Mouse (Mus musculus): ENCODE measurements around the gene Wdfy3.
"Not testable (repeated sequence)": the region's sequence is repeated elsewhere in the genome, so short reads cannot be mapped to it uniquely, and the experiment has no call there.

Wdfy3 gene

GRCm38 (mm10) chr5:102069767-102070413 is at the start of gene Wdfy3:
Wdfy3 (minus strand) TSS chr5:102069921.
- peak; percentile 90 to 93 for DNase-seq

DNA sequence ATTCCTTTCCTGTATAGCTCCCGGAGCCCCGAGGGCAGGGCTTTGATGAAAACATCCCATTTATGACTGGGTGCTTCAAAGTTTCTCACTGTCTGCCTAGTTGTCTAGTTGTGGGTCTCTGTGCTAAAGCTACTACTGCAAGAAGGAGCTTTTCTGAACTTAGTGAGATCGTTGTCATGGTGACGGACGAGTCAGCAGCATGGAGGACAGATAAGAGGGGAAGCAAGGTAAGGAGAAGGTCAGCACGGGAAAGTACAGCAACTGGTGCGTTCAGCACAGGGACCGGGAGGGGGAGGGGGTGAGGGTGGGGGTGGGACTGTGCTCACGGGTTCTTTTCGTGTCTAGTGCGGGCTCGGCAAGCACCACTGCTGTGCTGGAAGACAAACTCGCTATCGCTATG is 43.3 kb upstream of the Wdfy3 start:
- DNase-seq: no peak

- DNase-seq: no peak
Measured at GRCm38 (mm10) chr5:102112034-102112433, 42.3 kb upstream of the Wdfy3 start.

DNA sequence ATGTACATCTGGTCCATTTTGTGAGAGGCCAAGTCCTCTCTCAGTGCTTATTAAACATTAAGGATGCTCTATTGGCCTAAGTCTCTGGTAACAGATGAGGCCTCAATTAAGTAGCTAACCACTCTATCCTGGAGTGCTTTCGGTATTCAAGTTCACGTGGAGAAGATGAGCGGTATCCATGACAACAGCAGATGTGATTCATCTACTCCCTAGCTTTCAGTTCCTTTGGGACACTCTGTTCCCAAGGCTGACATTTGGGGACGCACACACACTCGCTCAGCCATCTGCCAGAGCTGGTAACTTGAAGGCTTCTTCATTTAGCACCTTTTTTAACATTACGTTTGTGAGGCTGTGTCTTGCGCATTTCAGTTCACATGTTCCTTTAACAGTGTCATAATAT is 40.3 kb upstream of the Wdfy3 start:
- DNase-seq: no peak

- DNase-seq: no peak
Measured at GRCm38 (mm10) chr5:102105919-102106318, 36.2 kb upstream of the Wdfy3 start.

DNA sequence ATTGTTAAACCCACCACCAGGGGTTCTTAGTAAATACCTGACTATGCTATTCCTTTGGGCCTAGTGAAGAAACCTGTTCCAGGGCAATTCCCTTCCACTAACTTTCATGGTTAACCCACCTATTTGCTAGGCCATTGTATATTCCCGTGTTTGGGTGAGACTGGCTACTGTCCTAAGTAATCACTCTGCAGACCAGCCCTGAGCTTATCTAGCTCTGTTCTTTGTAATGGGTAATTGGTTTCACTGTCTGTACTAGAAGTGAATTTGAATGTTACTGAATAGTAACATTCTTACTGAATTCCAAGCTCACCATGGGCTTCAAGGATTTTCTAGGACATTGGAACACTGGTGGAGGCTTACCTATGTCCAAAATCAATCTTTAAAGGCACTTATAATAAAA is 32.1 kb upstream of the Wdfy3 start:
- DNase-seq: not testable (repeated sequence)

- no peak for DNase-seq
Measured at GRCm38 (mm10) chr5:102100246-102101241, 30.8 kb upstream of the Wdfy3 start.

DNA sequence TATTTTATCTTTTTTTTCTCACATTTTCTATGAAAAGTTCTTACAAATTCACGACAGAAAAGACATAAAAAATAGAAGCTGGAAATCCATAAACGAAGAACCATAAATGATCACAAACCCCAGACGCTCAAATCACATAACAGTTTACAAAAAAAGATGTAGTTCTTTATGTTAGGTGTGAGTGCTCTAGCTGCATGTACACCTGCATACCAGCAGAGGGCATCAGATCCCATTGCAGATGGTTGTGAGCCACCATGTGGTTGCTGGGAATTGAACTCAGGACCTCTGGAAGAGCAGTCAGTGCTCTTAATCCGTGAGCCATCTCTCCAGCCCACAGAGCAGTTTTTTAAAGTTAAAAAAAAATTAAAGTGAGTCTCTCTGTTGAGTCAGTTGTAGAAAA is 25.9 kb upstream of the Wdfy3 start:
- no peak for DNase-seq

- DNase-seq: no peak
Measured at GRCm38 (mm10) chr5:102090686-102091085, 21.0 kb upstream of the Wdfy3 start.

DNA sequence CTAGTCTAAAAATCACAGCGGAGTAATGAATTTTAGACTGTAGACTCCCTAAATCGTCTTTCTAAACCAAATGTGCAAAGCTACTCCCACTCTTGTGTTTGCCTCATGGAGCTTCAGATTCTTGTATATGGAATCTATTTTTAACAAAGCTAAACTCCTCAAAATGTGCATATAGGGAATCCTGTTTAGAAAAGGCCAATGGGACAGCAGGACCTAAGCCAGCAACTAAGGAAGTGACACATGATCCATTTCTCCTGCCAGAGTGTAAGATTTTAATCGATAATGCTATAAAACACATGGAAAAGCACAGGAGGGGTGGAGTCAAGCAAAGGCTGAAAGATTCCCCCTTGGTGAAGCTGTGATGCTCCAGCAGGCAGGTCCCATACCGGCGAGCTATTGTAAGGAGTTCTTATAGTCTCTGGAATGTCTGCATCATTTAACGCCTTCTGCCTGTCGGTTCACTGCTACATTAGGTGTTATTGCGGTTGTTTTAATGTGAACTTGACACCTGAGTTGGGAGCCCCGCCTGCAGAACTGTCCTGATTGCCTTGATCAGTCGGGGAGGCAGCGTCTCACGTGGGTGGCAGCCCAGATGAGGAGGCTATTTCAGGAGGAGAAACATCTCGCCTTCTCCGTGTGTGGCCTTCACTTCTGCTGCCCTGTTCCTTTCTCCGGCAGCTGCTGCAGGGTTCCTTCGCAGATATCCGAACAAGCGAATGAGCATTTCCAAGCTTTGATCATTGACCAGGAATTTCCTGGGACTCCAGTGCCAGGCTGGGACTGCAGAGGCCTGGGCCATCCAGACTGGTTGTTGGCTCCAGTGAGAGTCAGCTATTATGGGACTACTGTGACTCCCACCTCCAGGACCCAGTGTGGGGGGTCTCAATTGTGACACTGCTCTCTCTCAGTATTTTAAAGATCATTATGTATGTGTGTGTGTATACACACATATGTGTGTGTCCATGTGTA is 15.3 kb upstream of the Wdfy3 start:
- DNase-seq: no peak

DNA sequence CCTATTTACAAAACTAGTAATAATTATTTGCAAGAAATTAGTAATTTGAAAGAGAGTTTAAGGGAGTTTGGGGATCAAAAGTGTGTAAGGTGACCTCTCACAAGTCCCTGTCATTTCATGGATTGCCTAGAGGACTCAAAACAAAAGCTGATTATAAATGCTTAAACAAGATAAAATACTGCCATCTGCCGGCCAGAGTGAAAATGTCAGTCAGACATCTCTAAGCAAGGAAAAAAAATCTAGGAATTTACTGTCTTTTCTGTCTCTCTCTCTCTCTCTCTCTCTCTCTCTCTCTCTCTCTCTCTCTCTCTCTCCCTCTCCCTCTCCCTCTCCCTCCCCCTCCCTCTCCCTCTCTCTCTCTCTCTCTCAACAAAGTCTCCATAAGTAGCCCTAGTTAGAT is 4.4 kb upstream of the Wdfy3 start:
- DNase-seq: peak; percentile 72 to 87

GRCm38 (mm10) chr5:102072057-102072456 is 2.3 kb upstream of the Wdfy3 start:
- no peak for DNase-seq

DNA sequence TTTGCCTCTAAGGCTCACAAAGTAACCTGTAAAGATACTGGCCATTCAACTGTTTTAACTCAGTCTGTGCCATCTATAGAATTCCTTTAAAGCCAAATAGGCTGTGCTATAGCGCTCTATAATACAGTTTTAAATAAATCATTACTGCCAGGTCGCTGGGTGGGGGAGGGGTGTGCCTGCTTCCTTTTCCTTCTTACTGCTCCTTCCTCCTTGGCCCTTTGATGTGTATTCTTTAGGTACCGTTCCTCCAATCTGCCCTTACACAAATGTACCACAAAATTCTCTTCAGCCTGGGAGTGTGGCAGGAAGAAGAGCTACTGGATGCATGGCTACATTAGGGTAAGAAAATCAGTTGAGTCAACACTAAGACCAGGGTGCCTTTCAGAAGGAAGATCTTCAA is 1.5 kb upstream of the Wdfy3 start:
- no peak for DNase-seq

DNA sequence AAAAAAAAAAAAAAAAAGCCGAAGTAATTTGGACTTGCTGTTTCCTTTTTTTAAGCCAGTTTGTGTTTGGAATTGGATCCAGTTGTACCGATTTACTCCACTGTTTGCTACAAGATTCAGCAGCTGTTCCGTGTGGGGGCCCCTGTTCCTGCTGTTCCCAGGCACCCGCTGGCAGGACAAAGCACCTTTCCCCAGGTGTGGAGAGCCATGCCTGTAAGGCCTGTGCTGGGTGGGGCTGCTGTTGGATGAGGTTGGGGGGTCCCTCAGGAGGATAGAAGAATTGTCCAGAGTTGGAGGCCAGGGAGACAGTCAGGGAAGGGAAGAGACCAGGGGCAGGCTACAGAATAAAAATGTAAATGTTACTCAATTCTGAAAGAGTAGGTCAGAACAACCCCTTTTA is 1.1 kb upstream of the Wdfy3 start:
- DNase-seq: no peak

DNA sequence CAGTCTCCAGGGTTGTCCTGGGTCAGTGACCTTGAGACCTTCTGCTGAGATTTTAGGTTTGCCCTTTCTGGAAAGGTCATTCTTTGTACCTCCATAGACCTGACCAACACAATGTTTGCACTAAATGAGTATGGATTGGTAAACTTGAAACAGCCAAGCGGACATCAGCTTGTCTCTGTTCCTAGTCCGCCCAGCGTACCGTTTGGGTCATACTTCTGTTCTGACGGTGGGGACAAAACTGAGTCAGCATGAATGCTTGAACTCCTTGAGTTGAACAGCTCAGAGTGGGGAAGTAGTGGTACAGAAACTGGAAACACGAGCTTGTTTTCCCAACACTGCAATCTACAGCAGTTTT is 670 bp upstream of the Wdfy3 start:
- DNase-seq: peak; percentile 38 to 46

GRCm38 (mm10) chr5:102069051-102069766 is 512 bp downstream of the Wdfy3 start:
- peak; percentile 48 to 80 for DNase-seq

DNA sequence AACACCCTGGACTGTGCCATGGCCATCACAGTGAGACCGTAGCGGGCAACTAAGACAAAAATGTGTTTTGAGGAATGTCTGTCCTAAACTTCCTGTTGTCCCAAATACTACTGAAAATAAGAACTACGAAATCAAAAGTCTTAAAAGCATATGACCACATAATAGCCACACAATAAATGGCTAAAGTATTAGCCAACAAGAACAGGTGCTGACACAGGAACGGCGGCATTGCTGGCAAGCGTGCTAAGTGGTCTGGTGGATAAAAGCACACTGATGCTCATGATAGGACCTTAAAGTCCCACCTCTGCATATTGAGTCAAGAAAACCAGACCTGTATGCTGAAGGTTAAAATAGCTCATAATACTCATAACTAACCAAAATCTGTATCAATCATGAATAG is 3.3 kb downstream of the Wdfy3 start:
- DNase-seq: no peak

DNA sequence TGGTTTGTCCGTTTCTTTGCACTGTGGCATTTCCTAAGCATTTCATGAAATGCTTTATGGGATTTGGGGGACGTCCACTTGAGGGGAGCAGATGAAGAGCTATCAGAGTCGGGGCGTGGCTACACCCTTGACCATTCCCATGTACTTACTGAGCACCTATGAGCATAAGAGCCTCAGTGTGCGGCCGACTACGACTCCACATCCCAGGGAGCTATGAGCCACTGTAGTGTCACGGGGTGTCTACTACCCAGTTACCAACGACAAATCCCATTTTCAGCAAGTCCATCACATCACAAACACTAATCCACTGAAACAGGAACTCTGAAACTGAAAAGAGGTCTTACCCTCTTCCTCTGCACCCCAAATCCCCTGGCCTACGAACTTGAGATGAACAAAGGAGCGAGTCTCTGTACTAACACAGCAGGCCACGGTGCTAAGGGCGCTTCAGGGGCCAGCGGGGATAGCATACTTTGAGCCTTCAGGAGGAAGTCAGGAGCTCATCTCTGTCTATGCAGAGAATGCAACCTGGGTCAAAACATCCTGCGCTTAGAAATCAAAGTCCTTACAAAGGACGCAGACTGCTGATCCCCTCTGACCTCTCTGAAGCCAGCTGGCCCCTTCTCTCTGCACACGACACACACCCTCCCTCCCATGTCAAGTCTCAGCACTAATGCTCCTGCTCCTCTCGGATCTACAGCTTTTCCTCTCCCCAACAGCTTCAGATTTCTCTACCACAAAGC is 6.5 kb downstream of the Wdfy3 start:
- peak; percentile 24 to 44 for DNase-seq

- no peak for DNase-seq
Measured at GRCm38 (mm10) chr5:102061816-102062215, 7.9 kb downstream of the Wdfy3 start.

- DNase-seq: peak in 1 of 2 experiments; percentile 42
Measured at GRCm38 (mm10) chr5:102055946-102056345, 13.8 kb downstream of the Wdfy3 start.

DNA sequence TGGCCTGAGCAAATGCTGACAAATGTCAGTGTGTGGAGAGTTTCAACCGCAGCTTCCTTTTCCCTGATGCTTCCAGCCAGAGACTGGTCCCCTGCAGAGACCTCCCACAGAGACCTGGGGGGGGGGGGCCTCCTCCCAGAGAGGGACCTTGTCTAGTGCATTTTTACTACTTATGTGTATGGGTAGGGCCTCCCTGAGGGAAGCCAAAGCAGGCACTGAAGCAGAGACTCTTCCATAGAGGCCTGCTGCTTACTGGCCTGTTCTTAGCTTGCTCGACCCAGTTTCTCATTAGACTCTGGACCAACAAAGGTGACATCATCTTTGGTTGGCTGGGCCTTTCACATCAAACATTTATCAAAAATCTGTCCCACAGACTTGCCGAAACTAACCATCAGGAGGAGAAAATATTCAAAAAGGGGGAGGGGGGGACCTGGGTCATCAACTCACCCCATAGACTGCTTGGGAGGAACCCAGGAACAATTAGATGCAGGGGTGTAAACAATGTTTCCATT is 14.5 kb downstream of the Wdfy3 start:
- peak; percentile 56 to 76 for DNase-seq
